Mouse (Mus musculus): ENCODE measurements around the gene Tmem82.

DNA sequence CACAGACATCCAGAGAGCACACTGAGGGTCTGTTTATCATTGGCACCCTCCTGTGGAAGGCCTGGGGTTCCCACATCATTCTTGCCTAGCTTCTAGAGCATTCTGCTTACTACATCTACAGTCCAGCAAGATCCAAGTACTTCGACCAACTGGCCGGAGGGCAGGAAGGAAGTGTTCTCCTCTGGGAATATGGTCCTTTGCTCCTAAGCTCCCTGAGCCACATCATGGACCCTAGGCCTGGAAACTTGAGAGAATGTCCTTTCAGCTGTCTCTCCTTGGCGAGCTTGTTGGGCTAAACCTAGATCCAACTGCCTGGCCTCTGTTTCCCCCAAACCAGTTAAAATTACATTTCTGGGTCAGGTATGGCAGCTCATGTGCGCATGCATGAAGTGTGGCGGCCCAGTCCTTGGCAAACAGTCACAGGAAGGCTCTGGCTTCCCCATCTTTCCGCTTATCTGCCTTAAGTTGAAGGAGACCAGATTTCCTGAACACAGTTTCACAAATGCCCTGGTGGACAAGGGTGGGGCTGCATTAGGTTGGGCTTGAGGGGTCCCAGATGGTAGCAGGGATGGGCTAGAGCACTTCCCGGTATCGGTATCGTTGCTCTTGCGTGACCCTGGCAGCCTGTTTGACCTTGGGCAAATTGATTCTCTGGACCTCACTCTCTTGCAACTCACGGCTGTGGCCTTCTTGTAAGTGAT, 15.8 kb downstream of the Tmem82 start:
- TF ChIP-seq CTCF (conservative IDR thresholded peaks at IDR 0.05; ENCODE audit: insufficient read depth, insufficient read length, low read depth, low read length) (no peak), POLR2A (IDR thresholded peaks at IDR 0.05; ENCODE audit: low read depth, low read length) (no peak)

Measured in kidney, adult 2 months (tissue).